Mouse (Mus musculus): ENCODE measurements around the gene Tsnaxip1. TPM values are rescaled to one million over a fixed set of nuclear protein-coding genes. Genes with fewer than 3 reads are reported as not detected.

Tsnaxip1 gene
- polyA plus RNA-seq, 1 experiment, result 137 TPM

DNA sequence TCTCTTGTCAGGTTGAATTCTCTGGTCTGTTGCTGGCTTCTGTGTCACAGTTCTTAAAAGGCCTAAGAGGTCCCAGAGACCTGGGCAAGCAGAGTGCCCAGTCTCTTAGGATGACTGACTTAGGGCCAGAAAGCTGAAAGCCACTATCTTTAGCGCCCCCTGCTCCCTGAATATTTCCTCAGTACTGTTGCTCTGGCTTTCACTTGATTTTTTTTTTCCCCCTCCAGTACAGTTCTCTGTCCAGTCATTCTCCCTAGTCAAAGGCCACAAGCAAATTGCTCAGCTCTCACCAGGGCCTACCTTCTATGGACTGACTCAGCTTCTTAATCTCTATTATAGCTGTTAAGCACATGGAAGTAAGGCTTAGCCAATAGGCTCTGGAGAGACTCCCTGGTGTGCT is 34.4 kb downstream of the Tsnaxip1 start:
- Histone ChIP-seq H3K36me3 (ENCODE audit: control insufficient read depth, insufficient read depth, low read length) (no peaks in the 10 kb centered on the region), H3K27ac (ENCODE audit: control insufficient read depth, insufficient read depth, low read depth, low read length) (no peak overlapping the region), H3K4me1 (ENCODE audit: control insufficient read depth, insufficient read depth, low read length) (peaks cover 2% of the 10 kb centered on the region), H3K4me3 (ENCODE audit: control insufficient read depth, low read depth, low read length) (no peak overlapping the region), H3K27me3 (ENCODE audit: control insufficient read depth, insufficient read depth, low read length) (no peaks in the 10 kb centered on the region)
- TF ChIP-seq CTCF (IDR thresholded peaks at IDR 0.05; ENCODE audit: control insufficient read depth, insufficient read depth, insufficient replicate concordance, low read depth, low read length), result no peak
- TF ChIP-seq POLR2A (IDR thresholded peaks at IDR 0.05; ENCODE audit: control insufficient read depth, low read depth, low read length), result no peak

- H3K36me3 ChIP-seq (ENCODE audit: control insufficient read depth, insufficient read depth, low read length), result no peaks in the 10 kb centered on the region; the same call in 1 of the 2 replicates
- H3K4me3 ChIP-seq (ENCODE audit: control insufficient read depth, low read depth, low read length), result no peak overlapping the region
- H3K4me1 ChIP-seq (ENCODE audit: control insufficient read depth, insufficient read depth, low read length), result no peaks in the 10 kb centered on the region; the same call in 1 of the 2 replicates
- no peaks in the 10 kb centered on the region for H3K27me3 ChIP-seq (ENCODE audit: control insufficient read depth, insufficient read depth, low read length)
- no peak for TF ChIP-seq CTCF (IDR thresholded peaks at IDR 0.05; ENCODE audit: control insufficient read depth, insufficient read depth, insufficient replicate concordance, low read depth, low read length)
- no peak for TF ChIP-seq POLR2A (IDR thresholded peaks at IDR 0.05; ENCODE audit: control insufficient read depth, low read depth, low read length)
- no peak overlapping the region for H3K27ac ChIP-seq (ENCODE audit: control insufficient read depth, insufficient read depth, low read depth, low read length)
Measured at GRCm38 (mm10) chr8:105866364-105867029, 39.0 kb downstream of the Tsnaxip1 start.

DNA sequence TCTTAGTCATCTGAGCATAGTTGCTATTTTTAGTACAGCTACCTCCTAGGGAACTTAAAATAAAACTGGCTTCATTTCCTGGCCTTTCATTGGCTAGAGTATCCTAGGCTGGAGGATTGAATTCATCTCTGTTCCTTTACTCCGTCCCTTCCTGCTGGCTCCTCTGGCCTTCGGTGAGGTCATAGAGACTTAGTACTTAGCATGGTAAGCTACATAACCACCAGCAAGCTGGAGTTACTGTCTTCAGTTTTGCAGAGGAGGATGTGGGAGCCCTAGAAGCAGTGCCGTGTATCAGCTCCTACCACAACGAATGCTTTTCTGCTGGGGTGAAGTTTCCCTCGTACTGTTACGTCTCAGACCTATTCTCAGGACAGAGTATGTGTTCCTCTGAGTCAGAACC is 46.8 kb downstream of the Tsnaxip1 start:
- H3K27me3 ChIP-seq (ENCODE audit: control insufficient read depth, insufficient read depth, low read length), result no peaks in the 10 kb centered on the region
- no peaks in the 10 kb centered on the region; the same call in 1 of the 2 replicates for H3K36me3 ChIP-seq (ENCODE audit: control insufficient read depth, insufficient read depth, low read length)
- TF ChIP-seq CTCF (IDR thresholded peaks at IDR 0.05; ENCODE audit: control insufficient read depth, insufficient read depth, insufficient replicate concordance, low read depth, low read length) (no peak), POLR2A (IDR thresholded peaks at IDR 0.05; ENCODE audit: control insufficient read depth, low read depth, low read length) (no peak)
- no peak overlapping the region for H3K4me3 ChIP-seq (ENCODE audit: control insufficient read depth, low read depth, low read length)
- H3K27ac ChIP-seq (ENCODE audit: control insufficient read depth, insufficient read depth, low read depth, low read length), result 0 out of 2 replicates have a peak overlapping the region, but pooled peaks have one; percentile 17
- H3K4me1 ChIP-seq (ENCODE audit: control insufficient read depth, insufficient read depth, low read length), result no peaks in the 10 kb centered on the region

GRCm38 (mm10) chr8:105880754-105881520 is 53.4 kb downstream of the Tsnaxip1 start, which contains the start of gene Edc4:
Gene Edc4, plus strand, starts transcription at chr8:105880881.
- Histone ChIP-seq H3K27ac (ENCODE audit: control insufficient read depth, insufficient read depth, low read depth, low read length) (peak within 1 kb of the TSS; percentile 99), H3K4me1 (ENCODE audit: control insufficient read depth, insufficient read depth, low read length) (peaks cover 9% of the 10 kb centered on the region), H3K4me3 (ENCODE audit: control insufficient read depth, low read depth, low read length) (peak within 1 kb of the TSS; percentile 100), H3K27me3 (ENCODE audit: control insufficient read depth, insufficient read depth, low read length) (no peaks in the 10 kb centered on the region), H3K36me3 (ENCODE audit: control insufficient read depth, insufficient read depth, low read length) (peaks cover 8% of the 10 kb centered on the region)
- TF ChIP-seq CTCF (IDR thresholded peaks at IDR 0.05; ENCODE audit: control insufficient read depth, insufficient read depth, insufficient replicate concordance, low read depth, low read length), result no peak
- TF ChIP-seq POLR2A (IDR thresholded peaks at IDR 0.05; ENCODE audit: control insufficient read depth, low read depth, low read length), result peak; percentile 91

- TF ChIP-seq POLR2A (IDR thresholded peaks at IDR 0.05; ENCODE audit: control insufficient read depth, low read depth, low read length) (no peak), CTCF (IDR thresholded peaks at IDR 0.05; ENCODE audit: control insufficient read depth, insufficient read depth, insufficient replicate concordance, low read depth, low read length) (no peak)
- peaks cover 2% of the 10 kb centered on the region; the same call in 1 of the 2 replicates for H3K4me1 ChIP-seq (ENCODE audit: control insufficient read depth, insufficient read depth, low read length)
- H3K27ac ChIP-seq (ENCODE audit: control insufficient read depth, insufficient read depth, low read depth, low read length), result no peak overlapping the region
- peaks cover 11% of the 10 kb centered on the region for H3K36me3 ChIP-seq (ENCODE audit: control insufficient read depth, insufficient read depth, low read length)
- H3K27me3 ChIP-seq (ENCODE audit: control insufficient read depth, insufficient read depth, low read length), result no peaks in the 10 kb centered on the region
- H3K4me3 ChIP-seq (ENCODE audit: control insufficient read depth, low read depth, low read length), result no peak overlapping the region
Measured at GRCm38 (mm10) chr8:105889756-105890465, 62.4 kb downstream of the Tsnaxip1 start.

- TF ChIP-seq POLR2A (IDR thresholded peaks at IDR 0.05; ENCODE audit: control insufficient read depth, low read depth, low read length), result no peak
- no peak for TF ChIP-seq CTCF (IDR thresholded peaks at IDR 0.05; ENCODE audit: control insufficient read depth, insufficient read depth, insufficient replicate concordance, low read depth, low read length)
- Histone ChIP-seq H3K27ac (ENCODE audit: control insufficient read depth, insufficient read depth, low read depth, low read length) (no peak overlapping the region), H3K36me3 (ENCODE audit: control insufficient read depth, insufficient read depth, low read length) (peaks cover 4% of the 10 kb centered on the region)
Measured at GRCm38 (mm10) chr8:105890870-105891269, 63.3 kb downstream of the Tsnaxip1 start.

DNA sequence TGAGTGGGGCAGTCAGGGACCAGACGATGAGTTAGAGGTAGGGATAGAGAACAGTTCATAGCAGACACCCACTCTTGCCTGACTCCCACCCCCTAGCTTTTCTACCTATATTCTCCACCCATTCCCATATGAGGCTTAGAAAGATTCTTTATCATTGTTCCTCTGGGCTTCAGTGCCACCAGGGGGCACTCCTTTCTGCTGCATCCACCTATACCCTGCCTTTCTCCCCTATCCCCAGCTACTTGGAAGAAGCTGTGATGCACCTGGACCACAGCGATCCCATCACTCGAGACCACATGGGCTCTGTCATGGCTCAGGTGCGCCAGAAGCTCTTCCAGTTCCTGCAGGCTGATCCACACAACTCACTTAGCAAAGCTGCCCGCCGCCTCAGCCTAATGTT is 64.9 kb downstream of the Tsnaxip1 start:
- H3K4me1 ChIP-seq (ENCODE audit: control insufficient read depth, insufficient read depth, low read length), result peaks cover 2% of the 10 kb centered on the region; the same call in 1 of the 2 replicates
- H3K36me3 ChIP-seq (ENCODE audit: control insufficient read depth, insufficient read depth, low read length), result peaks cover 4% of the 10 kb centered on the region
- no peak overlapping the region for H3K4me3 ChIP-seq (ENCODE audit: control insufficient read depth, low read depth, low read length)
- TF ChIP-seq POLR2A (IDR thresholded peaks at IDR 0.05; ENCODE audit: control insufficient read depth, low read depth, low read length) (no peak), CTCF (IDR thresholded peaks at IDR 0.05; ENCODE audit: control insufficient read depth, insufficient read depth, insufficient replicate concordance, low read depth, low read length) (0 out of 2 replicates have a peak, but pooled peaks have one; percentile 13)
- no peaks in the 10 kb centered on the region for H3K27me3 ChIP-seq (ENCODE audit: control insufficient read depth, insufficient read depth, low read length)
- H3K27ac ChIP-seq (ENCODE audit: control insufficient read depth, insufficient read depth, low read depth, low read length), result no peak overlapping the region

More at GRCm38 (mm10) chr8:105890870-105891269, 63.3 kb downstream of the Tsnaxip1 start:
- Histone ChIP-seq H3K27me3 (ENCODE audit: control insufficient read depth, insufficient read depth, low read length) (no peaks in the 10 kb centered on the region), H3K4me3 (ENCODE audit: control insufficient read depth, low read depth, low read length) (no peak overlapping the region), H3K4me1 (ENCODE audit: control insufficient read depth, insufficient read depth, low read length) (peaks cover 2% of the 10 kb centered on the region; the same call in 1 of the 2 replicates)
